Mouse (Mus musculus) left cerebral cortex, adult 8-10 months (tissue): ENCODE measurements at regions not wholly inside any gene's neighbourhood (a gene's known extent, or its start where the extent isn't known, plus 50 kb on each side); places are given as distances from the start of the nearest gene placed in this dataset.

Experiments
- DNase-seq, 2 experiments: peaks; one replicate each; pipeline ENCODE4 v3.0.0; 2022; ENCODE audit warnings: low spot score in 2 of 2

- no peak for DNase-seq
Observed at GRCm38 (mm10) chr2:167878255-167878865, 53.5 kb upstream of the Ptpn1 start.

- DNase-seq = no peak
Observed at GRCm38 (mm10) chr2:167877254-167877870, 54.5 kb upstream of the Ptpn1 start.

GRCm38 (mm10) chr2:167872507-167872906, 59.4 kb upstream of the Ptpn1 start:
- DNase-seq = no peak

GRCm38 (mm10) chr2:167870153-167870552, 61.7 kb upstream of the Ptpn1 start:
- DNase-seq = no peak

- no peak for DNase-seq
Observed at GRCm38 (mm10) chr2:167866751-167867150, 65.1 kb upstream of the Ptpn1 start.

- DNase-seq = no peak
Observed at GRCm38 (mm10) chr2:167865525-167865924, 66.3 kb upstream of the Ptpn1 start.

- DNase-seq = no peak
Observed at GRCm38 (mm10) chr2:167864672-167865071, 67.2 kb upstream of the Ptpn1 start.

- no peak for DNase-seq
Observed at GRCm38 (mm10) chr2:167864228-167864627, 67.6 kb upstream of the Ptpn1 start.

- DNase-seq = no peak
Observed at GRCm38 (mm10) chr2:167863616-167864015, 68.2 kb upstream of the Ptpn1 start.

- no peak for DNase-seq
Observed at GRCm38 (mm10) chr2:167861178-167861520, 70.7 kb upstream of the Ptpn1 start.

- DNase-seq = peak; percentile 46 to 54
Observed at GRCm38 (mm10) chr2:167860457-167861177, 71.2 kb upstream of the Ptpn1 start.

- no peak for DNase-seq
Observed at GRCm38 (mm10) chr2:167859575-167859974, 72.3 kb upstream of the Ptpn1 start.

GRCm38 (mm10) chr2:167858346-167858745, 73.5 kb upstream of the Ptpn1 start:
- no peak for DNase-seq

- no peak for DNase-seq
Observed at GRCm38 (mm10) chr2:167857911-167858310, 73.9 kb upstream of the Ptpn1 start.

GRCm38 (mm10) chr2:167856920-167857475, 74.9 kb upstream of the Ptpn1 start:
- no peak for DNase-seq

GRCm38 (mm10) chr2:167856020-167856419, 75.8 kb upstream of the Ptpn1 start:
- no peak for DNase-seq

- DNase-seq = no peak
Observed at GRCm38 (mm10) chr2:167854060-167854459, 77.8 kb upstream of the Ptpn1 start.

- no peak for DNase-seq
Observed at GRCm38 (mm10) chr2:167853411-167853821, 78.4 kb upstream of the Ptpn1 start.

- DNase-seq = no peak
Observed at GRCm38 (mm10) chr2:167852582-167852981, 79.3 kb upstream of the Ptpn1 start.

GRCm38 (mm10) chr2:167851216-167851896, 80.5 kb upstream of the Ptpn1 start:
- no peak for DNase-seq

GRCm38 (mm10) chr2:167849999-167850552, 81.8 kb upstream of the Ptpn1 start:
- no peak for DNase-seq
